Mouse (Mus musculus) c-Kit-positive CD71-positive TER-119-positive erythroid progenitor cells, embryonic 14.5 days (primary cell): ENCODE results near the gene Gm572.

Source experiments
- DNase-seq: peaks from one replicate; pipeline ENCODE4 v3.0.0-alpha.2; 2013; ENCODE audit warnings: low spot score

Gm572 gene

GRCm38 (mm10) chr4:148667006-148667755 lies 24.1 kb downstream of the Gm572 start:
- DNase-seq: no peak

GRCm38 (mm10) chr4:148671230-148671947 lies 28.3 kb downstream of the Gm572 start:
- no peak for DNase-seq

GRCm38 (mm10) chr4:148675043-148675442 lies 31.9 kb downstream of the Gm572 start:
- no peak for DNase-seq

DNA sequence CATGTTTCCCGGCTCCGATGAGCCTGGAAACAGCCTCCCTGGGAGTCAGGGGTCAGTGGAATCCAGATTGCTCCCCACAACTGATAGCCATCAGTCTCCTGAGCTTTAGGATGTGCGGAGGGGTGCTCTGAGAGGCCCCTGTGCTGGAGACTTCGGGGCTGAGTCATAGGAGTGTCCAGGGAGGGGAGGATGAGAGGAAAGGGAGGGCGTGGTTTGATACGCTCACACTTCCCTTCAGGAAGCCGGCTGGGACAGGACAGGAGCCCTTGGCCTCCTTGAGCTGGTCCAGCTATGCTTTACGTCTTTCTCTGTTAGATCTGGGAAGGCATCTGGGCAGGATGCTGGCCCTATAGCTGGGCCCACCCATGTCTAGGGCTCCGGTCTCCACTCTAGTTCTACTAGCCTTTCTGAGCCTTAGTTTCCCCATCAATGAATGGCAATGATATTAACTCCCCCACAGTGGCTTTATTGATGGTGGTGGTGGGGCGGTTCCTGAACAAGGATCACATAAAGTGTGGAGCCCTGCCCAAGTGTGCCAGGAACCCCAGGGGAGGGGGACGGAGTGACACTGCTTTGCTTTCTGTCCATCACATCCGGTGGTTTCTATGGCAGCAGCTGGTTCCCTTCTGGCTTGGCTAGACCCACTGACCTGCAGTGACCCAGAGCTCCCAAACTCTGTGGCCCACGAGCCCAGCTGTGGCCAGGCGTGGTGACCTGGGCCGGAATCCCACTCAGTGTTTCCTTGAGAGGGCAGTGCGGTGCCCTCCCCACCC lies 33.3 kb downstream of the Gm572 start:
- no peak for DNase-seq

- DNase-seq: no peak
These were observed 34.0 kb downstream of the Gm572 start for GRCm38 (mm10) chr4:148676961-148677637.

DNA sequence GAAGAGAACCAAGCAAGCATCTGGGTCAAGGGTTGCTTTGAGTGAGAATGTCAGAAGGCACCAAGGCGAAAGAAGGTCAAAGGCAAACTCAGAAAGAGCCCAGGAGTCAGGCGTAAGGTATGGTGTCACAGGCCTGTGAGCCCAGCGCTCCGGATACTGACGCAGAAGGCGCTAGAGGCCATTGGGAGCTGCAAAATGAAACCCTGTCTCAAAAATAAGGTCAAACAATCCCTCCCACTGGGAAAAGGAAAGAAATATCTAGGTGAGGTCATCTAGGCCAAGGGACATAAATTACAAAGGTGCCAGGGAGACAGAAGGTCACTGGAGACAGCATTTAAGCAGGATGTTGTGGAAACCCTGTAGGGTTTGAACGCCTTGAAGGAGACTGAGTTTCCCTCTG lies 35.0 kb downstream of the Gm572 start:
- no peak for DNase-seq

DNA sequence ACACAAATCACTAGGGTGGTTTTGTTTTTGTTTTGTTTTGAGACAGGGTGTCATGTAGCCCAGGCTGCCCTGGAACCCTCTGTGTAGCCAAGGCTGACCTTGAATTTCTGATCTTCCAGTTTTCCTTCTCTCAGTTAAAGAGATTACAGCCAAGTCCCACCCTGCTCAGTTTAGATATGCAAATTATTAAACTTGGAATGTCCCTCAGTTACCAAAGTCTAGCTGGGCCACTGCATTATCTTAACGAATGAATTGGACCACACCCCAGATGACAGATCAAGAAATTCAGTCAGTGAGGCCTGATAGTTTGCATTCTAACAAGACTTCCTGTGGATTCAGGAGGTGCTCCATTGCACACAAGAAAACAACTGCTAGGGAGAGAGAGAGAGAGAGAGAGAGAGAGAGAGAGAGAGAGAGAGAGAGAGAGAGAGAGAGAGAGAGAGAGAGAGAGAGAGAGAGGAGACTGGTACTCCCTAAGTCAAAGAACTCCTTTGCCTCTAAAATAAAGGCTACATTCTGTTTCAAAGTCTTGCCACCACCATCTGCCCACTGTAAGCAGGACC lies 37.5 kb downstream of the Gm572 start:
- DNase-seq: peak; percentile 32

- peak; percentile 57 for DNase-seq
These were observed 38.3 kb downstream of the Gm572 start for GRCm38 (mm10) chr4:148681429-148681828.

DNA sequence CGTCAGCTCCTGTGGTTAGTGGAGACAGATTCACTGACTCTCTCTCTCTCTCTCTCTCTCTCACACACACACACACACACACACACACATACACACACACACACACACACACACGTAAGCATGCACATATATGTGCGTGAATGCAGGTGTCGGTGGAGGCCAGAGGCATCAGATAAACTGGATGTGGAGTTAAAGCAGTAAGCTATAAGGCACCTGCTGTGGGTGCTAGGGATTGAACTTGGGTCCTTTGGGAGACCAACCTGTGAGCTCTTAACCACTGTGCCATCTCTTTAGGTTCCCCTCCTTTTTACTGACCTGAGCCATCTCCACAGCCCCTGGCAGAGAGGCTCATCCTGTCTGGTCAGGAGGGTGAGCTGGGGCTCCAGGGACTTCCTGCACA lies 39.8 kb downstream of the Gm572 start:
- no peak for DNase-seq

DNA sequence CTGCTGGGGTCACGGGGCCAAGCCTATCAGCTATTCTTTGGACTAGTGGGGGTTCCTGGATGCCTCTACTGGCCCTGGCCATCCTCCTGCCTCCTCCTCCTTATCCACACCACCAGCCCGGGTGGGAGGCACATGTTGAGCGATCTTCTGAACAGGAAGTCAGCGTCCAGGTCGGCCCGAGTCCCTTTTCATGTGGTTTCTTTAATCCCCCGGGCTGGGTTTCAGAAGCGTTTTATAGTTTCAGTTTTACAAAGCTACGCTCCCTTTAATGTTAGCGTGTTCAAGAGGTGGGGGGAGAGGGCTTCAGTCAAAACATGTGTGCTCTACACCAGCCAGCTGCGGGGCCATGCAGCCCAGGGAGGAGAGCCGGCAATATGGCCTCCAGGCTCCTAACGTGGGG lies 40.4 kb downstream of the Gm572 start:
- no peak for DNase-seq

DNA sequence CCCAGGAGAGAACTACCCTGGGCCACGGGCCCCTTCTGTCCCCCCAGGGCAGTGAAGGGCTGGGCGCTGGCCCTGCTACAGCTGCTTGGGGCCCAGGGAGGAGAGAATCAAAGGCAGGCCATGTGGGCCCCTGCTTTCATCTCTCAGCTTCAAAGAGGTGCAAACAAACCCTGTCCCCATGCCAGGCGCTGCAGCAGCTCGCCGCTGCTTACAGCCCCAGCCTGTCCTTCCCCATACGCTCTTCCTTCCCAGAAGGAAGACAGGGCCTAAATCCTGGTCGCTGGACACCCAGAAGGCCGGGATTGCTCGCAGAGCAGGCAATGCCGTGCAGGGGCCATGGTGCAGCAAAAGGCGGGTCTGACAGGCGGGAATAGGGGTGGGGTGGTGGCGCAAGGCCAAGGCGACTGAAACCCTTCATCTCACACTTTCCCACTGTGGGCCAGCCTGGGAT lies 43.4 kb downstream of the Gm572 start:
- no peak for DNase-seq

GRCm38 (mm10) chr4:148688091-148688490 lies 45.0 kb downstream of the Gm572 start:
- DNase-seq: no peak

DNA sequence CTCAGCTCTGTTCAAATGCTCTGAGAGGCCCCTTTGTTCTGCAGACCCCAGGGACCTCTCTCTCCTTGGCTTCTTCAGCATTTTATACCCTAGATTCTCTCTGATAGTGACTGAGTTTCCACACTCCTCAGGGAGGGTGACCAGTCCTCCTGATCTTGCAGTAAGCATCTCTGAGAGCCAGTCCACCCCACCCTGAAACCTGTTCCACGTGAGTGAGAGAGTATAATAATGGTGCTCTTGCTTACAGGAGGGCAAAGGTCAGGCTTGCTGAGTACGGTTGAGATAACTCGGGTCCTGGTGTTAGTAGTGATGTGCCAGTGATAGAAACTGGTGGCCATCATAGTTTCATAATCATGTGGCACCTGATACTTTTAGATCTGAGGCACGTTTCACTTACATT lies 48.1 kb downstream of the Gm572 start:
- no peak for DNase-seq

- DNase-seq: no peak
These were observed 50.4 kb downstream of the Gm572 start for GRCm38 (mm10) chr4:148693417-148693959.

DNA sequence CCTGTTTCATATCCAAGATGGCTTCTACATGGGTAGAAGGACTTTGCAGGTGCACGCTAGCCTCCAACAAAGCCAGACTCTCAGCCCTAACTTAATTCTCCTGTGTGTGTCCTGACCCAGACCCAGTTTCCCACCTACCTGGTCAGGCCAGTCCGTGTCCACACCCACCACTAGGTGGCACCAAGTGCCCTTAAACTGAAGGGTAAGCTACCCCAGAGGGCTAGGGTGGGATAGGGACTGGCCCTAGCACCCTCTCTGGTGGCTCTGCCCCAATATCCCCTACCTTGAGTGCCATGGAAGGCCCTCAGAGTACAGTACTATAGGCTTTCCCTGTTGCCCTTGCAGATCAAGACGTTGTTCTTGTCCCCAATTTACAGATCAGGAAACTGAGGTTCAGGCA lies 61.6 kb downstream of the Gm572 start:
- DNase-seq: peak; percentile 17

DNA sequence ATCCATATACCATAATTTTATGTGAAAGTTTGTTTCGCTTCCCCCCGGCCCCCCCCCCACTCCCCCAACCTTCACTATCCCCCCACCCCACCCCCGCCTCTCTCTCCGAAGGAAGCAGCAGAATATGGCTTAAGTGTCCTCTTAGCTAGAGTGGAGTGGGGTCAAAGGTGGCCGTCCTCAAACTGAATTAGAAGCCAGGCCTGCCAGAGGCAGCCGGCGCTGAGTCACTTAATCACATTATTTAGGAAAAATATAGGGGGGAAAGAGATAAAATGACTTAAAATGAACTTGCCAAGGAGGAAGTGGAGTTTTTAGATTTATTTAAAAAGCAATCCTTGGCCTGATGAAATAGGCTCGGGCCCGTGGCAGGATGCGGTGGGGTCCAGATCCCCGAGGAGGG lies 65.7 kb downstream of the Gm572 start:
- DNase-seq: no peak

DNA sequence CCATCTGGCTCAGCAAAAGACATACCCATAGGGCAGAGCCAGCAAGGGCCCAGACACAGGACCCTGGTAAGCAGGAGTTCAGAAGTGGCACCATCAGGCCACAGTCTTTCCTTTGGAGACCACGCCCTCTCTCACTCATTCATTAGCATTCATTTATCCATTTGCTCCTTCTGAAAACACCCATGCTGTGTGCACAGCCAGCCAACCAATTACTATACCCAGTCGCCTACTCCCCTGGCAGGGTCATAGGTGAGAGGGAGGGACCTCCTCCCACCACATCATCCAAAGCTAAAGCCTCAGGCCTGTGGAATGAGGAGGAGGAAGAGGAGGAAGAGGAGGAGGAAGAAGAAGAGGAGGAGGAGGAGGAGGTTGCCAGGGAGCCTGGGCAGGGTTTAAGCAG lies 67.3 kb downstream of the Gm572 start:
- DNase-seq: no peak

DNA sequence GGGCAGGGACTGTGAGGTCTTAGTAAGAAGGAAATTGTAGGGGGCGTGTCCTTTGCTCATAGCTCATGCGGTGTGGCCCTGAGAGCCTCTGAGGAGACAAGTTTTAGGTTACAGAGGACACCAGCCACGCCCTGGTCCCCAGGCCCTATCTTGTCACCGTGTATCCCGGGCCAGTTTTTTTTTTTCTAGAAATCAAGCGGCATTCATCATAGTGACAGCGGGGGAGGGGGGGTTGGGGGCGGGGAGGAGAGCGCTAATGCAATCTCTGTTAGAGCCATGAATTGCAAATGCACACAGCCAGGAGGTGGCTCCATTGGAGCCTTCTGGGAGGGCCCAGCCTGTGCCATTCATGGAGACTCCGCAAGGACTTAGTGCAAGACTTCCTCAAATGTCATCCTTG lies 68.2 kb downstream of the Gm572 start:
- DNase-seq: no peak

GRCm38 (mm10) chr4:148712632-148713031 lies 69.5 kb downstream of the Gm572 start:
- DNase-seq: no peak

DNA sequence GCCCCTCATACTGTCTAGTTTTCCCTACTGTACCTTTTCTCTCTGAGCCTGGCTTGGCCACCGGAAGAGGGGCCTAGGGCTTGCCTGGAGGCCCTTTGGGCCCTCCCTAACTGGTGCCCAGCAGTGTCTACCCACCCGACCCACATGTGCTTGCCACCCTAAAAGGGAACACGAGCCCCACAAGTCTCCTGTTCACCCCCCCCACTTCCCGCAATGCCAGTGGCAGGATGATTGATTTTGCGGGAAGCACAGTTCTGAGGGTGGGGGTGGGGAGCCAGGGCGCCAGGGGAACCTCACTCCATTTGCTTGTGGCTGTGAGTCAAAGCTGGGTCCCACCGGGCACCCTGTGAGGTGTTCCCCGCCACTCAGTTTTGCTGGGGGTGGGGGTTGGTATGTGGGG lies 70.9 kb downstream of the Gm572 start:
- no peak for DNase-seq

DNA sequence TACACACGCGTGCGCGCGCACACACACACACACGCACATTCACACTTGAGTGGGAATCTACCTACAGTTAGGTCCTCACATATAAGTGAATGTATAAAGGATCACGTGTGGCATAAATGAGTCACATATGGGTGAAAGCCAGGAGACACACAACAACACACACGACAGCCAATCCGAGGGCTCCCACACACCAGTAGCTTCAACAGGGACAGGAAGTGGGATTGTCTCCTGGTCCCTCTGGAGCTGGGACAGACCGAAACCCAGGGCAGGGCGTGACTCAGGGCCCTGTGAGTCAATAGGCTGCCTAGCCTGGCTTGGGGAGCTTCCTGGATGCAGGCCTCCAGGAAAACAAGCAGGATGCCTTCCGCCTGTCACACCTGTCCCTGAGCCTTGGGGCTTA lies 71.6 kb downstream of the Gm572 start:
- DNase-seq: no peak

- no peak for DNase-seq
These were observed 72.3 kb downstream of the Gm572 start for GRCm38 (mm10) chr4:148715396-148715795.
